Mouse (Mus musculus) kidney, postnatal 25 days (tissue): Measurements from ENCODE around the gene Emilin2.
"Not testable (repeated sequence)": the region's sequence is repeated elsewhere in the genome, so short reads cannot be mapped to it uniquely, and the experiment has no call there.

Experiments used
- DNase-seq, 2 experiments: peaks; one replicate each; pipeline ENCODE4 v3.0.0; 2021; ENCODE audit warnings: mixed read lengths in 2 of 2

The Emilin2 gene

DNA sequence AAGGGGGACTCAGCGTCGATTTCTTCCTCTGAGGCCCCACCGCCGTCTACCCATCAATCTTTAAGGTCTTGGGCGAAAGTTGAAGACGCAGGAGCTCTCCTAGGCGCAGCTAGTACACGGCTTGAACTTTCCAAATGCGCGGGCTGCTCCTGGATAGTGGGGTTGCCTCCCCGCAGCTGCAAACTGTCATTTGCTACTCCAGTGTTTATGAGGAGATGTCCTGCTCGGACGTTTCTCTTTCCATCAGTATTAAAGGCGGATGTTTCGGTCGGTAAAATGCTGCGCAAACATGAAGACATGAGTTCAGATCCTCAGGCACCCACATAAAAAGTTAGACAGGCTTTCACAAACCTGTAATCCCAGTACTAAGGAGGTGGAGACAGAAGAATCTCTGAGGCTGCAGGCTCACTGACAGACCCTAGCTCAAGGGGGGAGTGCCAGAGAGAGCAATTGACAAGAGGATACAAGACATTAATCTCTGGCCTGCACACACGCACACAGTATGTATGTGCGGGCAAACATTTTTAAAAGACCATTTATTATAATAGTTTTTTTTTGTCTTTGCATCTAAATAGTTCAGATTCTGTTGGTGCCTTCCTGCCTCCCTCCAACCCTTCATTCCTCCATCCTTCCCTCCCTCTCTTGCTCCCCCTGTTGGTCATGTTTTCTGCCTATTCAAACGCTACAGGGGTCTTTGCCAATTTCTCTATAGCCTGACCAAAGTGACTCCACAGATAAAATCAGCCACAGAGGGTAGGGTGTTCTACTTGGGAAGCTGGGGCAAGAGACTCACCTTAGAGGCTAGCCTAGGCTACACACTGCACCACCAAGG, at the start of gene Emilin2:
Emilin2 (minus strand) TSS at position 639 of the 832 bp plus-strand sequence.
- peak in 1 of 2 experiments; percentile 43 for DNase-seq

DNA sequence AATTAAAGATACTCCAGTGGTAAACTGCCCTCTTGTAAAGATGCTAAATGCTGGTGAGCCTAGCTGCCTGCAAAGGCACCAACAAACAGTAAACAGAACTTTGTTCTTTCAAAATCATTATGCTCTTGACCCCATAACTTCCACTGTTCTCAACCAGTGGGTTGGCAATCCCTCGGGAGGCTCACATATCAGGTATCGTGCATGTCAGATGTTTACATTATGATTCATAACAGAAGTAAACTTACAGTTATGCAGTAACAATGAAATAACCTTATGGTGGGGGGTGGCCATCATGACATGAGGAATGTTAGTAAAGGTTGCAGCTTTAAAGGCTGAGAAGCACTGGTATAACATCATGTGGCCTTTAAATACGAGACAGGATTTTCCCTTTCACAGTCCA, 43.7 kb upstream of the Emilin2 start:
- DNase-seq = no peak

DNA sequence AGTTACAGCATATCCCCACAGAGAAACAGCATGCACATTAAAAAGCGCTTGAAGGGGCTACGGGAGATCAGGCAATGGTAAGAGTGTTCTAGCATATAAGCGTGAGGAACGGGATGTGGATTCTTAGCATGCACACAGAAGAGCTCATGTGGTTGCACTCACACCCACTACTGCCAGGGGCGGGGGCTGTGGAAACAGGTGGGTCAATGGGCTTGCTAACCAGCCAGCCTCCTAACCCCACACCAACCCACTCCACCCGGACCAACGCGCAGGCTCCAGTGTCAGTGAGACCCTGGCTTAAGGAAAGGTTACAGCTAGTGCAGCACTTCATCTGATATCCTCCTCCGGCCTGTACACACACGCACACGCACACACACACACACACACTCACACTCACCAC, 42.4 kb upstream of the Emilin2 start:
- no peak for DNase-seq

DNA sequence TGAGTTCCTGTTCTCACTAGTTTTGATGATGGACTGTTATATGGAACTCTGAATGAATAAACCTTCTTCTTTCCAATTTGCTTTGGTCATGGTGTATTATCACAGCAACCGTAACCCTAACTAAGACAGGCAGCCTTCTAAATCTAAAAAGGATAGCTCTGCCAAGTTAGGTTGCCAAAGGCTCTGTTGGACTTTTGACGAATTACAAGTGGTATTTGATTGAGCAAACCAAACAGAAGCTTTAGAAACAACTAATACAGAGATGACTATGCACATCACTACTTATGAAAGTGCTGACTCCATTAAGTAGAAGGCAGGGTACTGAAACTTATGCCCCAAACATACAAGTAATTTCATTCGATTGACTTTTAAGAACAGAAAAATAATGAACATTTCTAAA, 36.4 kb upstream of the Emilin2 start:
- no peak for DNase-seq

DNA sequence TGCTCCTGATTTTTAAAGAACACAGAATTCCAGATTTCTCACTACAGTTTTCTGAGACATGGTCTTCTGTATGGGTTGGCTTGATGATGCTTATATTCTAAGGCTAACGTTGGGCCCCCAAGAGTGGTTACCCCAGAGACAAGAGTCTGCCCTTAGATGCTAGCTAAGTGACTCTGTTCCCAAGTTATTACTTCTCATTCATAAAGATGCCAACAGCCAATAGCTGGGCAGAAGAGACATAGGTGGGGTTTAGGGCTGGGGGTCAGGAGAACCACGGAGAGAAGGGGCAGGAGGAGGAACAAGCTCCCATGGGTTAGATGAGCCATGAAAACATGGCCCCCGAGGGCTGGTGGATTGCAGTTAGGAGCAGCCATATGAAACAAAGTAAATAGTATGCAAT, 30.2 kb upstream of the Emilin2 start:
- DNase-seq = no peak

DNA sequence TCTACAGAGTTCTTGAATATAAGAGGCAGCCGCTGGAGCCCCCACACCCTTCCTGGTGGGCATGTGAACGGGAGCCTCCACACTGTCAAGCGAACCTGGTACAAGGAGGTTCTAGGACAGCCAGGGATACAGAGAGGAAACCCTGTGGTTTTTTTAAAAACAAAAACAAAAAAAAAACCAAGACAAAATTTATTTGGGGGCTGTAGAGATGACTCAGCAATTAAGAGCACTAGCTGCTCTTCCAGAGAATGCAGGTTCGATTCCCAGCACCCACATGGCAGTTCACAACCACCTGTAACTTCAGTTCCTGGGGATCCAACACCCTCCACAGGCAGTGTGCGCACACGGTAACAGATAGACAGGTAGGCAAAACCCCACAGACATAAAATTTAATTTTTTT, 26.8 kb upstream of the Emilin2 start:
- DNase-seq = no peak

DNA sequence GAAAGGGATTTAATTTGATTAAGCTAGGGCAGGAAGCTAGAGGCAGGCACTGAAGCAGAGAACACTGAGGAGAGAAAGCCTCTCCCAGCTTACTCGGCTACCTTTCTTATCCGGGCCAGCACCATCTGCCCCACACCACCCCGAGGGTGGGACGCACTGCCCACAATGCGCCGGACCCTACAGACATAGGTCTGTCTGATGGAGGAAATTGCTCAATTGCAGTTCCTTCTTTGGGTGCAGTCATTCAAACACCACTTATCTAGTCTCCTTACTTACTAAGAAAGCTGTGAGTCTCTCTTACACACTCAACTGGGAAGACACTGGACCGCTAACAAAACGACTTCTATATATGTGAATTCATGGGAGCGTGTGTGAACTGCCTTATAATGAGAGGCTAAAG, 25.8 kb upstream of the Emilin2 start:
- no peak for DNase-seq

DNA sequence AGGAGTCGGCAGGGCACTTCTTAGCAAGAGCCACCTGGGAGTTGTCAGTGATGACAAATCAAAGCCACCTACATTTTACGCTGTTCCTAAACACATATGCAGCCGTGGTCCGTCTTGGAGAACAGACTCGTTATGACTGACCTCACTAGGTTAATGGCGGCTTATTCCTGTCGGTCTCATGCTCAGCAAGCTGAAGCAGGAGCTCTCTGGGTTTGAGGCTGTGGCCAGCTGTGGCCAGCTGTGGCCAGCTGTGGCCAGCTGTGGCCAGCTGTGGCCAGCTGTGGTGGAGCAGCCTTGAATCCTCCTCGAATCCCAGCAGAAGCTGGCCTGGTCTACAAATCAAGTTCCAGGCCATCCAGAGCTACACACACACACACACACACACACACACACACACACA, 24.6 kb upstream of the Emilin2 start:
- no peak for DNase-seq

DNA sequence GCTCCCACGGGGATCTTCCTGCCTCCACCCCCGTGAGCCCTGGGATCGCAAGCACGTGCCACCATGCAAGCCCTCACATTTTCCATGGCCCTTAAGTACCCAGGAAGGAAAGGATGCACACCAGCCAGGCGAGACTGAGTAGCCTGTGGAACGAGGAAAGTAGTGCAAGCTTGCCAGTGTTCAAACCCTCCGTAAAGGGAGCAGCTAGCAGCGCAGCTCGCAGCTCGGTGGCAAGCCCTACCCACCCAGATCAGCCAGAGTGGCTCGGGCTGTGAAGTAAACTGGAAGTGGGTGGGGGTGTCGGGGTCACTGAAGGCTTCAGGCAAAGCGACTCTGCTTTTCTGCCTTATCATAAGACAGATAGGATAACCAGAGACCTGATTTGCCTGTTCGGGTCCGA, 20.5 kb upstream of the Emilin2 start:
- DNase-seq = no peak

DNA sequence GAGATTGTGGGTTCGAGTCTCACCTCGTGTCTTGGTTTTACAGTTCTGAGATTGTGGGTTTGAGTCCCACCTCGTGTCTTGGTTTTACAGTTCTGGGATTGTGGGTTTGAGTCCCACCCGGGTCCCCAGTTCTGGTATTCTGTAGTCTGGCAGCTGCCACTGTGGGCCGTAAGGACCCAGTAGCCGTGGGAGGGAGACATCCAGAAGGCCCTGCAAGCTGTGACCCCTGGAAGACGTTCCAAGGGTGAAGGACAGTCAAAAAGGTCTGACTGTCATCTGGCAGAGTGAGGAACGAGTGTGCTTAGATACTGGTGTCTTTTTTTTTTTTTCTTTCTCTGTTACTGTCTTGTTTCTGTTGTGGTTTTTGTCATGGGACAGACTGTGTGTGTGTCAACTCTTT, 9.0 kb upstream of the Emilin2 start:
- DNase-seq = not testable (repeated sequence)

DNA sequence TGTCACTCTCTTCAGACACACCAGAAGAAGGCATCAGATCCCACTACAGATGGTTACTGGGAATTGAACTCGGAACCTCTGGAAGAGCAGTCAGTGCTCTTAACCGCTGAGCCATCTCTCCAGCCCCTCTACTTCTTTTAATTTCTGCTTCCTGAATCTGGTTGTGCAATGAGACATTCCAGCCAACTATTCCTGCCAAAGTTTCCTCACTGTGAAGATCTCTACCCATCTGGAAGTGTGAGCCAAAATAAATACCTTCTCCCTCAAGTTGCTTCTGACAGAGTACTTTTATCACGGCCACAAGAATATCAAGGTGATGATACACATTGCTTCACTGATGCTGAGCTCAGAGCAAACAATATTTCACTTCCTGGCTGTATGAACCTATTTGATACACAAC, 7.6 kb upstream of the Emilin2 start:
- no peak for DNase-seq

DNA sequence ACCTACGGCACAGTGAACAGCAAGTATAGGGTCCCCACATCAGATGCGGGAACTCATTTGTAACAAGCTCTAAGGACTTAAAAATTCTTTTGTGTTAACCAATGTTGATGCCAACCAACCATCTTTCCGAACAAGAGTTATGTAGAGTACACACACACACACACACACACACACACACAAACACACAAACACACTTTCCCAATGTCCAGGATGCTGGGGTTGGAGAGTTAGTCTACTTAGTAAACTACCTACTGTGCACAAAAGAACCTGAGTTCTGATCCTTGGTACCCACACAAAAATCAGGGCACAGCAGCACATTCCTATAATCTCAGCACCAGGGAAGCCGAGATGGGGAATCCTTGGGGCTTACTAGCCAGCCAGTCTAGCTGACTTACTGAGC, 5.8 kb upstream of the Emilin2 start:
- no peak for DNase-seq

DNA sequence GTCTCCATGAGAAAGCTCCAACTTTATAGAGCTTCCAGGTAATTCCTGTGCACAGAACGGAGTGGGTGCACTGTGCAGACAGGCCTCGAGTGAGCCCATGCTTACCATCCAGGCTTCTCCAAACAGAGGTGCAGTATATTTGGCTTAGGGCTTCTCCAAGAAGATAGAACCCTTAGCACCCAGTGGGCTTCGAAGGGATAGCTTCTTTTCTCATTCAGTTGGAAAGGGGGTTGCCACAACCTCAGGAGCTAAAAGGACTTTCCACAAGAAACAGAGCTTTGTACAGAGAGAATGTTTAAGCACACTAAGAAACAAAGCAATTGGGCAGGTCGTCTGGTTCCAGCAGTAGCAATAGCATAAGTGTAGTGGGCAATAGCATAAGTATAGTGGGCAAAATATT, 2.5 kb upstream of the Emilin2 start:
- DNase-seq = no peak

DNA sequence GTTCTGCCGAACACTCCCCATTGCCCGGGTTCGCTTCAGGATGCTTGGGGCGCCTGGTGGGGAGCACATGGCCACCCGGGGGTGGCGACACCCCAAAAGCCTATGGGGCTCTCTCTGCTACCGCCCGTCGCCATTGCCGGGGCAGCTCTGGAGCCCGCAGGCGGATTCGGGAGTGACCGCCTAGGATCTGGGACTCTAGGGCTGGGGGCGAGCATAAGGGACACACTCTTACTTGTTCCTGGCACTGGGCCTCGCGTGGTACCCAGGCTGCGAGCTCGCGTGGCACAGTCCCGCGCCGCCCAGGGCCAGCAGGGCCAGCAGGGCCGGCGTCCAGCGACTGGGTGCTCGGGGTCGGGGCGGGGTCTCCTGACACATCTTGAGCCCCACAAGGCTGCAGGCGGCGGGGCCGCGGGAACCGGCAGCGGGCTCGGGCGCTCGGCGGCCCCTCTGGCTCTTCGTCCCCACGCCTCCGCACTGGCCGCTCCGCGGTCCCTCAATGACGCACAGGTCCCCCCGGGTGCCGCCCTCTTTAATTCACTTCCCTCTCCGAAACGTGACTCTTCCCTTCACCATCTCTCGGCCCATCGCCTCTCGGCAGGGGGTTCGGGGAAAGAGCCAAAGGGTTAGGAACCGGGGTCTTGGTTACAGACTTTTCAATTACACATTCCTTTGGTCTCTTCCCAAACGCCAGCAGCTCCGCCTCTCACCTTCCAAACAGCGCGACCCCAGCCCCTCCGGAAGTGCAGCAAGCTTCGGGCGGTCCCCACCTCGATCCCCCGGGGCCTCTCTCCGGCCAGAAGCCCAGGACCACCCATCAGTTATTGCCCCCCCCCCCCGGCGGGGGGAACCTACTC, 1.1 kb downstream of the Emilin2 start:
- no peak for DNase-seq

DNA sequence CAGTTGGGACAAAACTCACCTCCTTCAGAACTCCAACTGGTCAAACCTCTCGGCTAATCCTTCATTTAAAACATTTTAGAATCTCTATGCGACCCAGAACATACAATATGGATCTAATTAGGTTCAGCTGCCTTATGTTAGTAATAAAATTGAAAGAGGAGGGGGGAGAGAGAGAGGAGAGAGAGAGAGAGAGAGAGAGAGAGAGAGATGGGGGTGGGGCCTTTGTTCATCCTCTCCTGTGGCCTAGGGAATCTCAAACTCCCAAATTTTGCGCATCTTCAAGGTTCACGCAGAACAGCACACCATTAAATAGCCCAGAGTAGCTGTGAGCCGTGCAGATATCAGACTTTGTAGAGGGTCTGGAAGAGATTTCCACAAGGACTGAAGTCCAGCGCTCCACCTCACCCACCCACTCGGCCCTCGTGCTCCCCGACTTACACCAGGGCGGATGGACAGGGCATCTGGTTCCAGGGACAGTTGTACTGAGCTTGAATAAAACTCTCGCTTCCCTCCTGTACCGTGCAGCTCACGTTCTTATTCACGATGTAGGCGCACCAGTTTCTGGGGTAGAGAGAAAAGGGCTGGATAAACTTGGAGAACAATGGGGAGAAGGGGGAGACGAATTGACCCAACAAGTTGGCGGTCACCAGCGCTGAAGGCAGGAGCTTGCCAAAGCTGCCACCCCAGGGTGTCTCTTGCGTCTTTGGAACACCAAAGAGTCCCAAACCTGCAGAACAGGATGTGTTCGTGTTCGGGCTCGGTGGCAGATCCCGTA, 1.9 kb downstream of the Emilin2 start:
- no peak for DNase-seq

DNA sequence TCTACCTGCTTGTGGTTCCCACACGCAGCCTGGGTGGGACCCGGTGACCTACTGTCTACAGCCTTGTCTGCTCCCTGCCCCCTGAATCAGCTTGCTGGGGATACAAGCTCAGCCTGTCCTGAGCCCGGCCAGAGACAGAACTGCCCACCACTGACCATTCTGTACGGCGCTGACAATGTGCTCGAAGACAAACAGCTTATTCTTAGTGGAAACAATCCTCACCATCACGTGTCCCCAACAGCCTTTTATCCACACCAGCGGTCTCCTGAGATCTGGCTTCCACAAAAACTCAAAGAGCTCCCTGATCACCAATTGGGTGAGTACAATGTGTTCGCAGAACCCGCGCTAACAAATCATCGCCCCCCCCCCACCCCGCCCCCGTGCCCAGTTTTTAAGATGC, 2.6 kb downstream of the Emilin2 start:
- DNase-seq = no peak

DNA sequence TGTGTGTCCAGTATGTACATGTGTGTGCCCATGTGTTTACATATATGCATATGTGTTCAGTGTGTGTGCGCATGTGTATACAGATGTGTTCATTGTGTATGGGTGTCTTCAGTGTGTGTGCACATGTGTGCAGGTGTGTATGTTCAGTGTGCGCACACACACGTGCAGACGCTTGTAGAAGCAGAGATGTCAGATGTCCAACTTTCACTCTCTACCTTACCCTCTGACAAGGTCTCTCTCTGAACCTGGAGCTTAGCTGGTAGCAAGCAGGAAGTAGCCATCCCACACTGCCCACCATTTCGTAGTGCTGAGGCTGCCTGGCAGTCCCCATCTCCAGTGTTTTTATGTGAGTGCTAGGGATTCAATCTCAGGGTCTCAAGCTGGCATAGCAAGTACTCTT, 3.5 kb downstream of the Emilin2 start:
- no peak for DNase-seq

DNA sequence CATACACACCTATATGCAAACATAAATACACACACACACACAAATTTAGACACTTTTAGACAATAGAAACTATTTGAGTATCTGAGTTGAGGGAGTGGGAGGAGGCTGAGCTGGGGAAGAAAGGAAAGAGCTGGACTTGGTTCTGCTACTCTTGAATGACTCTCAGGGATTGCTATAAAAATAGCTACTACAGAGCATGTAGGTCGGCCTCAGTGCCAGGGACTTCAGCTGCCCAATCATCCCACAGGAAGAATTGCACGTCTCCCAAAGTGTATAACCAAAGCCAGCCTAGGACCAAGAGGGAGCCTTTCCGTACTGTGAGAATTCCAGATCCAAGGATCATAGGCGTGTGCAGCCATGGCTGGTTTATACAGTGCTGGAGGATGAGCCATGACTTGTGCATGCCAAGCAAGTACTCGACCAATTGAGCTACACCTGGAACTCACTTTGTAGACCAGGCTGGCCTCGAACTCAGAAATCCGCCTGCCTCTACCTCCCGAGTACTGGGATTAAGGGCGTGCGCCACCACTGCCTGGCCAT, 4.5 kb downstream of the Emilin2 start:
- no peak for DNase-seq

DNA sequence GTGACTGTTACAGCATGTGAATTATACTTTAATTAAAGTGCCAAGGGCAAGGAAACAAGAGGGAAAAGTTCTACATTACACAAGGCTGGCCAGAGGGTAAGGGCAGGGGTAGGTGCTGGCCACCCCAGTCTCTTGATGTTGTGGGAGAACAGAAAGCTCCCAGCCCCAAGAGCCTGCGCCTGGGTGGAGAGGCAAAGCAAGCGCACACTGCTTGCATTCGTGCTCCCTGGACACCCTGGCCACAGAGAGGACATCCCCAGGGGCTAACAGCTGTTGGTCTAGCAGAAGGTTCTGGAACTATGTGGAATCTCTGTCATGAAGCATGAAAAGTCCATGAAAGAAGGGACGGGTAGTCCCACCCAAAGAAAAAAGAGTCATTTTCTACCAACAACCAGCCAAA, 5.1 kb downstream of the Emilin2 start:
- no peak for DNase-seq

DNA sequence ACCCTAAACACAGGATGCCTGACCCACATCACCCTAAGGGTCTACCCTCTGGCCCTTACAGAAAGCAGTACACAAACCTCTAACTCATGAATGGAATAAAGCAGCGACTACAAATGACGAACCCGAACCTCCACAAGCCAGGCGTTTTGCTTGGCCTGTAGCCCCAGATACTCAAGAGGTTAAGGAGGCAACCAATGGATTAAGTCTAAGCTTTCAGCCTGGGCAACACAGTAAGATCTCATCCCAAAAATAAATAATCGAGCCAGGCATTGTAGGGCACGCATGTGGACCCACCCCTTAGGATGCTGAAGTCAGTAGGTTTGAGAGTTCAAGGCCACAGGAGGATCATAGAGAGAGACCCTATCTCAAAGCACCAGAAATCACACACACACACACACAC, 5.7 kb downstream of the Emilin2 start:
- no peak for DNase-seq

DNA sequence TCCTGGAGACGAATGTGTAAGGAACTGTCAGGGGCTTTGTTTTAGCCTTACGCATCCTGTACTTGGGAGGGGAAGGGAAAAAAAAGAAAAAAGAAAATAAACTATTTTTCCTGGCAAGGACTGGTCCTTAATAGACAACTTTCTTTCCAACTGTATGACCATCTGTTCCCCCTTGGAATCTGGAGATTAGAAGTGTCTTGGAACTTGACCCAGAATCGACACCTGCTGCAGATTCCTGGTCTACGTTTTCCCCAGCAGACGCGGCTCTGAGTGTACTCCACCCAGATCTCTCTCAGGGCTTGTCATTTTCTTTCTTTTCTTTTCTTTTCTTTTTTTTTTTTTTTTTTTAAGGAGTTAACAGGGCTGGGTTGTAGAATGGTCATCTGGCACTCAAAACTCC, 8.3 kb downstream of the Emilin2 start:
- no peak for DNase-seq

DNA sequence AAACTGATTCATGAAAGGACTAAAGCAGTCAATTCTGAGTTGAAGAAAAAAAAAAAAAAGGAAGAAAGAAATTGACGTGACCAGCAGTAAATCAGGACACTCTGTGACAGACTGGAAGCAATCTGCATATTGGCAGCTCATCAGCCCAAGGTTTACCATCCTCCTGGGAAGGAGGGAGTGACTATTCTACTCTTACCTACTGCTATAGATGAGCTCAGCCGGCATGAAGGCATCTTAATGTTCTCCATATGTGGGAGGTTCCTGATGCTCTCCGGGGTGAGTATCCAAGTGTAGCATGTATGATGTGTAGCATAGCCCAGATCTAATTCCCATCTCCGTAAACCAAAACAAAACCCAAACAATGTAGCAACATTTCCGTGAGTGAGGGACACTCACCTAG, 10.4 kb downstream of the Emilin2 start:
- no peak for DNase-seq

DNA sequence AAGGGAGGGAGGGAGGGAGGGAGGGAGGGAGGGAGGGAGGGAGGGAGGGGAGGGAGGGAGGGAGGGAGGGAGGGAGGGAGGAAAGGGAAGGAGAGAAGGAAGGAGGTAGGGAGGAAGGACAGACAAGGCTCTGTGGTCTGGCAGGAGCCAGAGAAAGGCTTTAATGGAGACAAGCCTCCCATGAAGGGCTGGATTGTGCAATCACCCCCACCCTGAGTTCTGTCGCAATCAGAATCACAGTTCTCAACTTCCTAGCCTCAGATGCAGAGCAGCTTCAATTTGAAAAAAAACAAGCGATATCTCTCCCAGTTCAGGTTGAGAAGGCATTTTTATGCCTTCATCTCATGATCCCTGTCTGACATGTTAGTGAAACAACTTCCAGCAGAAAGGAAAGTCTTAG, 11.4 kb downstream of the Emilin2 start:
- no peak for DNase-seq
